Mouse (Mus musculus) G1E (cell line): ENCODE data around the gene Cadps. TPM values are rescaled to one million over a fixed set of nuclear protein-coding genes. Genes with fewer than 3 reads are reported as not detected.

Source experiments
- ATAC-seq: 2 replicates; pipeline ENCODE4 v1.8.0; 2016; ENCODE audit warnings: mild to moderate bottlenecking; ENCODE audit not compliant: insufficient number of reproducible peaks, poor library complexity, low FRiP score, severe bottlenecking; ENCODE audit errors: extremely low read depth
- DNase-seq: peaks from one replicate; pipeline ENCODE4 v3.0.0; 2012; ENCODE audit warnings: low spot score
- H3K27me3 ChIP-seq: 2 replicates; pipeline ENCODE4 v1.6.1; 2012; ENCODE audit warnings: mild to moderate bottlenecking, low read length, inconsistent platforms; ENCODE audit not compliant: insufficient read depth
- H3K36me3 ChIP-seq: replicated peaks from 2 replicates; pipeline ENCODE3; 2012; ENCODE audit warnings: mild to moderate bottlenecking, inconsistent platforms
- H3K4me1 ChIP-seq: 2 replicates; pipeline ENCODE4 v1.6.1; 2012; ENCODE audit warnings: low read depth, low read length, inconsistent platforms, mixed read lengths; ENCODE audit not compliant: insufficient read depth
- H3K4me3 ChIP-seq: 2 replicates; pipeline ENCODE4 v1.5.1; 2012; ENCODE audit warnings: low read depth, mild to moderate bottlenecking, inconsistent platforms, low read length, moderate library complexity, mixed read lengths
- H3K9me3 ChIP-seq: replicated peaks from 2 replicates; pipeline ENCODE4 v1.6.1; 2012; ENCODE audit warnings: inconsistent platforms
- CTCF ChIP-seq: IDR thresholded peaks from 2 replicates; pipeline ENCODE4 v1.5.1; 2012; ENCODE audit warnings: low read depth, low read length, inconsistent platforms, mixed read lengths
- GATA1 ChIP-seq: IDR thresholded peaks from 2 replicates; pipeline ENCODE4 v1.6.1; 2012; ENCODE audit warnings: borderline replicate concordance, low read length, inconsistent platforms, mixed read lengths
- GATA2 ChIP-seq: IDR thresholded peaks from 2 replicates; pipeline ENCODE4 v1.6.1; 2012; ENCODE audit warnings: low read depth, low read length, inconsistent platforms, borderline replicate concordance
- POLR2AphosphoS5 ChIP-seq: IDR thresholded peaks from 2 replicates; pipeline ENCODE4 v1.6.1; 2012; ENCODE audit warnings: low read depth, low read length, inconsistent platforms; ENCODE audit not compliant: insufficient replicate concordance
- TAL1 ChIP-seq: conservative IDR thresholded peaks from 2 replicates; pipeline ENCODE4 v1.6.1; 2012; ENCODE audit warnings: low read depth, low read length, inconsistent platforms, mixed read lengths
- polyA plus RNA-seq: library from polyadenylated mRNA; stranded (reverse); fragments of >175 nt; gene quantifications from 2 replicates; pipeline ENCODE4 v1.2.3, GENCODE M21; 2012
- total RNA-seq, 2 experiments: library from RNA; stranded (forward) in 1 of 2; stranded (reverse) in 1 of 2; fragments of 200-1000 nt in 1 of 2; fragments of >200 nt in 1 of 2; fragmentation: Nextera tagmentation in 1 of 2; gene quantifications; 2 replicates each; pipeline ENCODE4 v1.2.3; 2014 to 2017

Cadps gene
- total and polyA plus RNA-seq, 3 experiments = 0.38 TPM; not detected in 2

GRCm38 (mm10) chr14:12404052-12404451 lies 418.8 kb downstream of the Cadps start:
- Histone ChIP-seq H3K9me3 (no peaks in the 10 kb centered on the region), H3K36me3 (no peaks in the 10 kb centered on the region), H3K27me3 (no peaks in the 10 kb centered on the region), H3K4me1 (no peaks in the 10 kb centered on the region), H3K4me3 (no peak overlapping the region)
- ATAC-seq (no peak), DNase-seq (no peak)
- TF ChIP-seq POLR2AphosphoS5 (no peak), GATA1 (no peak), GATA2 (no peak), TAL1 (no peak), CTCF (no peak)

GRCm38 (mm10) chr14:12400116-12400515 lies 422.8 kb downstream of the Cadps start:
- no peaks in the 10 kb centered on the region for H3K9me3 ChIP-seq
- H3K4me3 ChIP-seq = no peak overlapping the region
- TF ChIP-seq POLR2AphosphoS5 (no peak), GATA2 (no peak), CTCF (no peak), TAL1 (no peak), GATA1 (no peak)
- ATAC-seq (no peak), DNase-seq (no peak)
- no peaks in the 10 kb centered on the region for H3K4me1 ChIP-seq
- H3K36me3 ChIP-seq = no peaks in the 10 kb centered on the region
- H3K27me3 ChIP-seq = no peaks in the 10 kb centered on the region

- H3K4me1 ChIP-seq = no peaks in the 10 kb centered on the region
- TF ChIP-seq CTCF = no peak
- no peak for TF ChIP-seq POLR2AphosphoS5
- TF ChIP-seq TAL1 = no peak
- no peak for TF ChIP-seq GATA1
- TF ChIP-seq GATA2 = no peak
- DNase-seq = no peak
- H3K4me3 ChIP-seq = no peak overlapping the region
- H3K9me3 ChIP-seq = no peaks in the 10 kb centered on the region
- no peaks in the 10 kb centered on the region for H3K27me3 ChIP-seq
- no peak for ATAC-seq
- H3K36me3 ChIP-seq = no peaks in the 10 kb centered on the region
Measured at GRCm38 (mm10) chr14:12397561-12397960, 425.3 kb downstream of the Cadps start.

- H3K36me3 ChIP-seq = no peaks in the 10 kb centered on the region
- H3K27me3 ChIP-seq = no peaks in the 10 kb centered on the region
- H3K9me3 ChIP-seq = no peaks in the 10 kb centered on the region
- no peak overlapping the region for H3K4me3 ChIP-seq
- ATAC-seq (no peak), DNase-seq (no peak)
- no peaks in the 10 kb centered on the region for H3K4me1 ChIP-seq
- TF ChIP-seq CTCF = no peak
- TF ChIP-seq GATA1 = no peak
- no peak for TF ChIP-seq POLR2AphosphoS5
- TF ChIP-seq TAL1 = no peak
- TF ChIP-seq GATA2 = no peak
Measured at GRCm38 (mm10) chr14:12394318-12394717, 428.6 kb downstream of the Cadps start.

- DNase-seq (no peak), ATAC-seq (no peak)
- H3K36me3 ChIP-seq = no peaks in the 10 kb centered on the region
- no peaks in the 10 kb centered on the region for H3K27me3 ChIP-seq
- no peak overlapping the region for H3K4me3 ChIP-seq
- H3K9me3 ChIP-seq = no peaks in the 10 kb centered on the region
- TF ChIP-seq GATA2 (no peak), TAL1 (no peak), GATA1 (no peak), POLR2AphosphoS5 (no peak), CTCF (no peak)
- H3K4me1 ChIP-seq = no peaks in the 10 kb centered on the region
Measured at GRCm38 (mm10) chr14:12393271-12393861, 429.5 kb downstream of the Cadps start.

- no peaks in the 10 kb centered on the region for H3K4me1 ChIP-seq
Measured at GRCm38 (mm10) chr14:12391167-12391566, 431.7 kb downstream of the Cadps start.

More at GRCm38 (mm10) chr14:12391167-12391566, 431.7 kb downstream of the Cadps start:
- no peak for TF ChIP-seq TAL1
- no peak for TF ChIP-seq GATA2
- TF ChIP-seq CTCF = no peak
- TF ChIP-seq POLR2AphosphoS5 = no peak
- no peak for TF ChIP-seq GATA1
- Histone ChIP-seq H3K4me3 (no peak overlapping the region), H3K9me3 (no peaks in the 10 kb centered on the region), H3K36me3 (no peaks in the 10 kb centered on the region), H3K27me3 (no peaks in the 10 kb centered on the region)
- DNase-seq (no peak), ATAC-seq (no peak)
